Mouse (Mus musculus) embryo, embryonic 11.5 days (tissue): ENCODE data around the gene Galnt3.

Experiments used
- DNase-seq: peaks from one replicate; pipeline ENCODE4 v3.0.0-alpha.2; 2012; ENCODE audit warnings: low read depth, low spot score

Gene Galnt3

DNA sequence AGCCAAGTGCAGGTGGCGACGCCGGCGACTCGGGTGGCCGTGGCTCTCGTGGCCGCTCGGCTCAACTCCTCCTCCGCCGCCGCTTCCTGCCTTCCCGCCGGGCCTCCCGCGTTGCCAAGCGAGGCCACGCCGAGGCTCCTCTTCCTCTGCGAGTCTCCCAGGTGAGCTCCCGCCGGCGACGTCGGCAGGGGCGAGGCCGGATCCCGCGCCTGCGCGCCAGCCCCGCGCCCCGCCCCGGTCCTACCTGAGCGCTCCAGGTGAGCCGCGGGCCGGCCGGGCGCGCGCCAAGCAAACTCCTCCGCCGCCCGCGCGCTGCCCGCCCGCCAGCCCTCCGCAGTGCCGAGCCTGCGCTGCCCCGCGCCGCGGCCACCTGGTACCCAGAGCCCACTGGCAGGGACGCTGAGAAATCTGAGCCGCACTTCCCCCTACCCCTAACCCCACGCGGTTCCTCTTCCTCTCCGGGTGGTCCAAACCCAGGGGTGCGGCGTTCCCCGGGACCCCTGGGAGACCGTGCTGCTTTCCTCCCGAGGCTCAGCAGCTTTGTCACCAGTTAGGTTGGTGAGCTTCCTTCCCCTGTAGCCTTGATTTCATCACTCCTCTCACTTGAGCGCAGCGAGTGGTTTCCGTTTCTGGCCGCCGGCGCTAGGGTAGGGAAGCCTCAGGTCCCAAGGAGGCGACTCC is at the start of gene Galnt3:
TSS of gene Galnt3 (minus strand) at position 404 of the 681 bp plus-strand sequence.
- no peak for DNase-seq

DNA sequence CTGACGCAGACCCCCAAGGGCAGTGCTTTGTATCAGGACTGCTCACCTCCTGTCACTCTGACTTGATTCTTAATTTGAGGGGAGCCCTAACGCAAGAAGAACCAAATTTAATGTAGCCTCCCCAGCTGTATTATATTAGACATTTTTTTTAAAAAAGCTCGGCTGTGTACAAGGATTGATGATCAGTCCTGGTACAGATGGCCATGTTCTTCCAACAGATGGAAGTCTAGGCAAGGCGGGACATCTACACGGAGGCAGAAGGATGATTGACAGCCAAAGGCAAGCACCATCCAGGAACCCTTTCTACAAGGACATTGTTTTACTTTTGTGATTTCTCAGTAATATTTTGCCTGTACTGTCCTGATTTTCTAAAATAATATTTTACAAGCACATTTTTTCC is 48.3 kb upstream of the Galnt3 start:
- DNase-seq: no peak

- DNase-seq: no peak
Measured at GRCm38 (mm10) chr2:66171643-66172042, 46.8 kb upstream of the Galnt3 start.

GRCm38 (mm10) chr2:66170721-66171120 is 45.9 kb upstream of the Galnt3 start:
- DNase-seq: no peak

DNA sequence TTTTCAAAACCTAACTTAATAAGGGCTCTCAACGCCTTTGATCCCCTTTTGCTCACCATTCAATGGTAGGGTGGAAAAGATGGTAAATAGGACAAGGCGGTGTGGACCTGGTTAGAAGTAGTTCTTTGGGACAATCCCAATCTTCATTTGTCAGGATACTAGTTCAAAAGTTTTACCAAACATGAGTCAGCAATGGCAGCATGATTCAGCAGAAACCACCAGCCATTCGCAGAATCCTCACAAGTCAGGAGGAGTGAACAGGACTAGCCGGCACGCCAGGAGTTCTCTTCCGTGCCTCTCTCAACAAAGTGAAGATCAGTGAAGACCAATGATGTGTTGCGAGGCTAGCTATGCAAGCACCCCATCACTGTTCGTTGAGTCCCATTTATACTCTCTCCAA is 40.2 kb upstream of the Galnt3 start:
- DNase-seq: no peak

DNA sequence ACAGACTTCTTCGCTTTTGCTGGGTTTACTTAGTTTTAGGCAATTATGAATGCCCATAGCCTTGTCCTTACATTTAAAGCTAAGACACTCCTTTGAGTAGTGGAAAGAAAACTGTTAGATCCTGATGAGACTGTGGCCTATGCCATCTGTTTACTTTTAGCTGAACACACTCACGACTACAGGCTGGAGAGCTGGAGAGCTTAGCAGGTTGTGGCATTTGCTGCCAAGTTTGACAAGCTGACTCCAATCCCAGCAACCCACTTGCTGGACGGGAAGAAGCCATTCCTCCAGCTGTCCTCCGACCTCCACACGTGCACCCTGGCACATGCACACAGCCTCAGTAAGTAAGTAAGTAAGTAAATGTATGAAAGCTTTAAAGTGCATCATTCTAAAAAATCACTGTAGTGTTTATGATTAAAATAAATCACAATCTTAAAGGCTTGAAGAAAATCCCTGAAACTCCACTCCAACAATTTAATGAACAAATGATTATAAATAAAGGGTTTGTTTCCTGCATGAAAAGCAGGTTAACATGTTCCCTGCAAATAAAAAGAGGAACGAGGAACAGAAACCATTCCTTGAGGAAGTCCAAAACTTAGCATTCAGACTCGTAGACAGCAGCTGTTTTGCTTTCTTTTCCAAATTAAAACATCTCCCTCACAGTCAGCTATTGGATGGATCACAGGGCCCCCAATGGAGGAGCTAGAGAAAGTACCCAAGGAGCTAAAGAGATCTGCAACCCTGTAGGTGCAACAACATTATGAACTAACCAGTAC is 33.5 kb upstream of the Galnt3 start:
- no peak for DNase-seq

GRCm38 (mm10) chr2:66151436-66151835 is 26.6 kb upstream of the Galnt3 start:
- no peak for DNase-seq

GRCm38 (mm10) chr2:66150531-66150930 is 25.7 kb upstream of the Galnt3 start:
- no peak for DNase-seq

GRCm38 (mm10) chr2:66148654-66149230 is 23.9 kb upstream of the Galnt3 start:
- no peak for DNase-seq

DNA sequence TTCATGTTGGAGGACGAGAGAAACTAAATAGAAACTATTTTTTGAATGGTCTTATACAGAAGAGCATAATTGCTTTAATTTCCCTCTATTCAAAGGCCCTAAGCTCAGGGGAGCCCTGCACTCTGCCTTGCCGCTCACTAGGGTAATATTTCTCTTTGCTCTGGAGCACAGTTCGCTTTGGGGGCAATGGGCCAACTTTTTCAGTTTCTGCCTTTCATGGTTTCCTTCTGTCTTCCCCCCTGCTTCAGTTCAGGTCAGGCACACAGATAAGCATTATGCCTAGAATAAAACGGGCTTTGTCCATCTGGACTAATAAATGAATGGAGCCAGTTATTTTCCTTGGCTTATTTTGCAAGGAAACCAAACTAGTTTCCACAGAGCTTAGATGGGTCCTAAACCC is 21.7 kb upstream of the Galnt3 start:
- no peak for DNase-seq

DNA sequence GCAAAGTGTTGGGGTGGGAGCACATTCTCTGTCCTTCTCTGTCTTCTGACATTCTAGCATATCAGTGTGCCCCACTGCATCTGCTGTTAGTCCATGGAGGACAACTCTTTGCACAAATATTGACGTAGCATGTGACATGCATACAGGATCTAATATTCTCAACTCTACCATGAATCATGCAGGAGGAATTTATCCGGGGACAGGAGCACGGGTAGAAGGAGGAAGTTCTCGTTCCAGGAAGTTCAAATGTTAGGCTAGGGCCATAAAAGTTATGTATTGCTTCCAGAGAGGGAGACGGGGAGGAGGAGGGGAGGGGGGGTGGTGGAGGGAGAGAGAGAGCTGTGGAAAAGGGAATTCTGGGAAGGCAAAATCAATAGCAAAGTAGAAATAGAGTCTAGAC is 20.0 kb upstream of the Galnt3 start:
- DNase-seq: no peak

DNA sequence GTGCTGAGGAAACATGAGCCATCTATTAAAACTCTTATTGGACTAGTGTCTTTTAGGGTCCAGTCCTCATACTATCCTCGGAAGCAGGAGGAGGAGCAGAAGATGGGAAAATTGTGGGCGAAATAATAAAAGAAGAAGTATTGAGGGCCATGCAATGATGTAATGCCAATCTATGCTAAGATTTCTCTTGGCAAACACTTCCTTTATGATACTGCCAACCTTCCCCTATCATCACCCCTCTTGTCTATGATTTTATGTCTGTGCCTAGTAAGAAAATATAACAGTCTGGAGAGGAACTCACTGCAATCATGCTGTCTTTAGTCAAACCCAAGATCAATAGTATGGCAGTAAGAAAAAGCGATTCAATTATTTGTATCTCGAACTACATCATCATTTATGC is 18.5 kb upstream of the Galnt3 start:
- no peak for DNase-seq

DNA sequence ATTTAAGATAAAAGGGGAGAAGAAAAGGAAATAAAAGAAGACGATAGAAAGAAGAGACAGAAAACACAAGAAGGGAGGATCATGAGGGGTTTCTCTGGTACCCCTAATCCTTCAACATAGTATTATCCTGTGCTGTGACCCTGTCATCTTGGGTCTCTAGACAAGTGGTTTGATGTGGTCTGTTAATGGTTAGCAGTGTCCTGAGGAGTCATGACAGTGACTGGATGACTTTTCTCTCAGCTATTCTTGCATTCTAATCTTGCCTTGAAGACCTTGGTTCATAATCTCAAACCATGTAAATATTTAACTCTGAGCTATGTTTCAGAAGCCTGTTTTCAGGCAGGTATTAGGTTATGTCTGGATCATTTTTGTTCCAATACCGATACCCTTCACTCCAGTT is 17.9 kb upstream of the Galnt3 start:
- no peak for DNase-seq

DNA sequence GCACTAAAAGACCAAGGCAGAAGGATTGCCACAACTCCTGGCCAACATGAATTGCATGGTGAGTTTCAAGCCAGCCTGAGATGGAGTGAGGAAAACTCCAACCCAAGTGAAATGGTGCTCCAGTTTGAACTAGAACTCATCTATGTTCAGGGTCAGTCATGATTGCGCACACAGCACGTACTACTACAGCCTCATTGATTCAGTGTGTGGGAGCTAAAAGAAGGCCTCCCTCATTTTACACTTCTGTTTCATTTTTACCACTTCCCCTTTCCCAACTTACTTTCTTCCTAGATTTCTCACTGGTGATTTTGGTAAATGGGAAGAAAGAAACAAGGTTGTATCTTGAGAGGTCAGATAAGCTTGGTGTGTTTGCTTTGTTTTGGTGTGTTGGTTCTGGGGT is 17.5 kb upstream of the Galnt3 start:
- DNase-seq: no peak

GRCm38 (mm10) chr2:66140246-66140645 is 15.5 kb upstream of the Galnt3 start:
- DNase-seq: no peak

DNA sequence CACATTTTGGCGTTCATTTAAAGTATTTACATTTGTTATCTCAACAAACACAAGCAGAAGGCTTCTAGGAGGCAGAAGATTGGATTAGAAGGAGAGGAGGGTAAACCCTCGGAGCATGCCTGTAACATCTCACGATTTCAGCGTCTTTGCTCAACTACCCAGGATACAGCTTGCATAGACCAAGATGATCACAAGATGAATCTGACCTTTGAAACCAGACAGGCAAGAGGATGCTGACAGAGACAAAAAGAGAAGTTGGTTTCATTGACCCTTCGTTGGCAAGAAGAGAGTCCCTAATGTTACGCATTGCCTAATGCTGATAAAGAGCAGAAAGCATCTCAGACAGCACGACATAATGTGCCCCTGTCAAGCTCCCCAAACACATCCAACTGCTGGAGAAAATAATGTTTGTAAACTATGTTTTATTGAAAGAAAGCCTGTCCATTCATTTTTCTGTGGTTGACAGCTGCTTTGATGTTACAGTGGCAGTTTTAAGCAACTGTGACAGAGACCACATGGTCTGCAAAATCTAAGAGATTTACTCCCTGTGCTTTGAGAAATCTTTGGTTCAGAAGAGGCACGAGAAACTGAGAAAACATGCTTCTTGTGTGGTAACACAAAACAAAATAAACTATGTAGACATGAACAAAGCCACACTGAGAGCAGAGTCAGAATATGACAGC is 7.2 kb upstream of the Galnt3 start:
- DNase-seq: no peak

DNA sequence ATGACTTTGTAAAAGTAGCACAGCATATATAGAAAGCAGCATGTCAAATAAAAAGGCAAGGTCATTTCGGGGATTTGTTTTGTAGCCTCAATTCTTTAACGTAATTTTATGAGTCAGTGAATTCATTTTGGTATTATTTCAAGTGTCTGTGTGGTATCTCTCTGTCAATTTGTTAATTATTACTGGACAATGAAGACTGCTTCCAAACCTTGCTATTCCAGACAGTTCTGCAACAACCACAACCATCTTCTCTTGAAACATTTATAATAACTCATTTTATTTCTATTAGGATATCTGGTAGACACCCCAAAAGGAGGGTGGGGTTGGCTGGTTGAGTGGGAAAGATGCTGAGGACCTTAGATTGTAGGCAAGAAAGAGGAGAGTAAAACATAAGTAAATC is 4.1 kb upstream of the Galnt3 start:
- no peak for DNase-seq

- DNase-seq: no peak
Measured at GRCm38 (mm10) chr2:66127541-66127940, 2.7 kb upstream of the Galnt3 start.

DNA sequence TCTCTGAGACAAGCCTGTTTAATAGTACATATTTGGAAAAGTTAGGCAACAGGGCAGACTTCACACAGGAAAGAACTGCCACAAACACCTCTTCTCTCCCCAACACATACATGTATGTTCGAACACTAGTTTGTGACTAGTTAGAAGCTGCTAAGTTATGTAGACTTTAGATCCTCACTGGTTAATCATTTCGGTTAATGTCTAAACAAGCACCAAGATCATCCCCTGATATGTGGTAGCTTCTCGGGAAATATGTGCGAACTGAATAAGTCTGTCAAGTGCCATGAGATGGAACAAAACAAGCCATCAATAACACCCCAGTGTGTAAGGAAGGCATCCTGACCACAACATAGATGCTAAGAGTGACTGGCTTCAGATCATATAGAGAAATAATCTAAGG is 2.1 kb upstream of the Galnt3 start:
- no peak for DNase-seq

- no peak for DNase-seq
Measured at GRCm38 (mm10) chr2:66123756-66124589, 821 bp downstream of the Galnt3 start.

DNA sequence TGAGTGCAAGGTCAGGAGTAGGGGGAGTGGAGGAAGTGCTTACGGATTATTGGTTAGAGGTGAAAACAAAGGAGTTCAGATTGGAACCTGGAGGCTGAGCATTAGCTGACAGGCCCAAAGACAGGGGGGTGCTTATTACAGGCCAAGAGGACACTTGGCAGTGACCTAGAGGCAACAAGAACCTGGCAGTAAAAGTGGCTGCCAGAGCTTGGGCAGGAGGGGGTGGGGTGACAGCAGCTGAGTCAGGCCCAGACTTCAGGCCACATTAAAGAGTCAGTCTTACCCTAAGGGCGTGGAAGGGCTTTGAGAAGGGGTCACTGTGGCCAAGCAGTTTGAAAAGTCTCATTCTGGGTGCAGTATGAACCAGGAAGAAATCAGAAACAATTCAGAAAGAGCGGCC is 7.1 kb downstream of the Galnt3 start:
- no peak for DNase-seq
